Mouse (Mus musculus) brain, embryonic 14.5 days (tissue): ENCODE results near the gene Calhm3.

Source experiments
- CTCF ChIP-seq: fragments of 200-500 bp; IDR thresholded peaks from 2 replicates; pipeline ENCODE4 v1.5.1; 2012; ENCODE audit warnings: inconsistent platforms, mild to moderate bottlenecking, moderate library complexity, borderline replicate concordance; ENCODE audit not compliant: insufficient read depth, insufficient read length; ENCODE audit errors: extremely low read depth
- POLR2A ChIP-seq: fragments of 200-500 bp; IDR thresholded peaks from 2 replicates; pipeline ENCODE4 v1.6.1; 2012; ENCODE audit warnings: mild to moderate bottlenecking, inconsistent platforms, borderline replicate concordance; ENCODE audit not compliant: poor library complexity, insufficient read depth, insufficient read length, severe bottlenecking; ENCODE audit errors: extremely low read depth

DNA sequence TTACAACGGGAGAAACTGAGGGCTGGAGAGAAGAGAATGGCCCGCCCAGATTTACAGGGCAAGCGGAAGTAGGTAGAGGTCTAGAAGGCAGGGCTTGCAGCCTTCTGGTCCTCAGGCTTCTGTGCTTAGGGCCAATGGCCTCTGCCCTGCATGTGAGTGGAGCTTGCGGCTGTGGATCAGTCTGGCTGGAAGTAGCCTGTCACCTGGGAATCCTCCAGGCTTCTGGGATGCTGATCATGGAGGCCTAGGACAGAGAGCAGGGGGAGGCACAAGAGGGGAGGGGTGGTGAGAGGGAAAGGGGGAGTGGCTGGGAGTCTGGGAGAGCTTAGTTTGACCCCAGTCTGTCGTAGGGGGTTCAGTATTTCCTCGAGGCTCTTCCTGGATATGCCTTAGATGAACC is 44.9 kb upstream of the Calhm3 start:
- TF ChIP-seq POLR2A (no peak), CTCF (no peak)
